Mouse (Mus musculus) ovary, postnatal 14 days (tissue): ENCODE measurements around the gene Abce1.
"Not testable (repeated sequence)": the region's sequence is repeated elsewhere in the genome, so short reads cannot be mapped to it uniquely, and the experiment has no call there.

Experiments
- DNase-seq: peaks from one replicate; pipeline ENCODE4 v3.0.0; 2022; ENCODE audit warnings: low spot score

Abce1 gene

DNA sequence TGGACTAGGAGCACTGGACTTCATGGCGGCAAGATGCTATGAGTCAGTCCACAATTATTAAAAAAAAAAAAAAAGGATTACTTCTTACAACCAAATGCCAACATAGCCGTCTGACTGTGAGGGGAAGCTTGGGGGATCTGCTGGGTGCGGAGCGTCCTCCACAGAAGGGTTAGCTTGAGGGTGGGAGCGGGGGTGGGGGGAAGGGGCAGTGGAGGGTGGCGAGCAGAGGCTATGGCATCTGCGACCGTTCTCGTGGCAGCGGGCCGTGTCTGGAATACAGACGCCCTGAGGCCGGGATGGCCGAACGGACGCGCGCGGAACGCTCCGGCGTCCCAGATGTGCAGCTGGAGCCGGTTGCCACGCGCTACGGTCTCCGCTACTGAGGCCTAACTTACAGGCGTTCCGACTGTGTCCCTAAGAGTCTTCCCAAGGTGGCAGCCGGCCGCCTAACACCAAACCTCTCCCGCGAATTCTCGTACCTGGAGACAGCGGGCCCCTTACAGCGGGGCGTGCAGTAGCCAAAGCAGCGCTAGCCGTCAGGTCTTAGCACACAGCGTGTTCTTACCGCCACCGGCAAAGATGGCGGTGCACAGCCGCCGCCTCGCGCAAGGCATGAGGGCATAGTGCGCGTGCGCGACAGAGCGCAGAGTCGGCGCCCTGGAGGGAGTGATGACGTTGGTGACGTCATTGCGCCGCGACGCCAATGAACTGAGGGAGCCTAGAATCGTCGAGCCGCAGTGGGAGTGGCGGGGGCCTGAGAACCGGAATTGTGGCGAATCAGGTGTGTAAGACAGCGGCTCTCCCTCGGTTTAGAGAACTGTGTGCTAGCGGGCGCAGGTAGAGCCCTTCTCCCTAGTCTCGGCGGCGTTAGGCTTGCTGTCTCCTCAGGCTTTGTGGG, at the start of gene Abce1, which contains the start of gene Anapc10:
Gene Abce1 (minus strand): TSS at position 677 of the 898 bp plus-strand sequence.
Gene Anapc10 (plus strand): TSS at position 757 of the 898 bp plus-strand sequence.
- peak; percentile 98 for DNase-seq

DNA sequence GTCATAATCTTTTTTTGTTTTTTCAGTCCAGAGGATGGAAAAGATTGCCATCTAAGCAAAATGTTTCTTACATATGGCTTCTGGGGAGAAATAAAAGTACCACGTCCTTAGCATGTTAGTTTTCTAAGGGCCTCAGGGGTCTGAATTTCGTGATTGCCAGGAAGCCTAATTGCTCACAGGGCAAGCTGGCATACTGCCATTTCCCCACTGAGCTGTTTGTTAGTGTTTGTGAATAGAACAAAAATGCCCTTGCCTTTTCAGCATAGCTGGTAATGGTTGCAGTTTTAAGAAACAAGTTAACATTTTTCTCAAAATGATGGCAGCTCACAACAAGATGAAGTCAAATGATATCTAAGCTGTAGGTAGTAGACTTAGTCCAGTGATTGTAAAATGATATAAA, 38.8 kb upstream of the Abce1 start:
- DNase-seq, result no peak

DNA sequence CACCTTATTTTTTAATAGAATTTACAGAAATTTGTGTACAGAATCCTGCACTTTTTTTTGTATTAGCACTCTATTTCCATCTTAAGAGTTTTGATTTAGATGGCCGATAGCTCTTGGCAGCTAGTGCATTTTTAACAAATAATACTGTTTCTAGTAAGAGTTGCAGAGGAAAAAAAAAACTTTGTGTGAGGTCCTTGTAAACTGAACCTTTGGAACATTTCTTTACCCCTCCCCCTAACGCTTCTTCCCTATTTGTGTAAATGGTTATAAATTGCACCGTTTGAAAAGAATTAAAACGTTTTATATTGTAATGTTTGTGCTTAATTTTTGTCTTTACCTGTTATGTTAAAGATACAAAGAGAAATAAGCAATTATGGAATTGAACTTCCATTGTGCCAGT, 37.1 kb upstream of the Abce1 start:
- no peak for DNase-seq

DNA sequence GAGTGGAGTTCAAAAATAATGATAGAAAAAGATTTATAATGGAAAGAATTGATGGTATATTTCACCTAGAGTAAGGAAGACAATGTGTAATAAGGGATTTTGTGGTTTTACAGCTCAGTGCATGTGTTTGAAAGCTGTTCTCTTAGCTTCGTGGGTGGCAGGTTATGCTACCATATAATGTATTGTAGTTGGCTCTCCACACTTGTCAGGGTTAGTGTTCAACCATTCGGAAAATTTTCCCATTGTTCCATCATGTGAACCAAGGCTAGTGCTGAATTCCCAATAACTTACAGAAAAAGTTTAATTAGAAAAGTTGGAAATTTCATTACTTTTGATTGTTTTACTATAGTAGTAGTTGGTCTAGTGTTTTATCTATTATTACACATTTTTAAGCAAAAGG, 36.6 kb upstream of the Abce1 start:
- no peak for DNase-seq

DNA sequence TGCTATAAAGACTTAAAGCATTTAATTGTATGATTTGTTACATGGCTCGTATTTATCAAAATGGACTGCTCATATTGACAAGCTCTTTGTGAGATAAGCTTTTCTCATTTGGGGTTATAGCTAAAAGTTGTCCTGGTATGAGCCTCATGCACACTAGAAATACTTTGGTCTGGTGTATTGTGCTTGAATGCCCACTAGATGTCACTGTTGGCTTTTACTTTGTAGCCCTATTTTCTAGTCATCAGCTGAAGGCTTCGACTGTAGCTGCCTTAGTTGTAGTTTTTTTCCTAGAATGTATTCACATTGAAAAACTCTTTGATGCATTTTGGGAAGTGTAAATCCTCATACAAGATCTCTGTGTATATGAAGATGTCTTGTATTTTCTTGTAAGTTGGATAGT, 22.8 kb upstream of the Abce1 start:
- peak; percentile 29 for DNase-seq

DNA sequence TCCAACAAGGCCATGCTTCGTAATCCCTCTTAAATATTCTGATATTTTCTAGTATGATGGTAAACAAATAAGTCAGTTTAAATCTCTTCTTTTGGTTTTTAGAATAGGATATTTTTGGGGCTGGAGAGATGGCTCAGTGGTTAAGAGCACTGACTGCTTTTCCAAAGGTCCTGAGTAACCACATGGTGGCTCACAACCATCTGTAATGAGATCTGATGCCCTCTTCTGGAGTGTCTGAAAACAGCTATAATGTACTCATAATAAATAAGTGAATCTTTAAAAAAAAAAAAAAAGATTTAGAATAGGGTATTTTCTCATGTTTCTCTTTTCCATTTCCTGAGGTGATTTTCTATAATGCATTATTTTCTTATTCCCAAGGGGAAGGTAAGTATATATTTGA, 16.4 kb upstream of the Abce1 start:
- no peak for DNase-seq

DNA sequence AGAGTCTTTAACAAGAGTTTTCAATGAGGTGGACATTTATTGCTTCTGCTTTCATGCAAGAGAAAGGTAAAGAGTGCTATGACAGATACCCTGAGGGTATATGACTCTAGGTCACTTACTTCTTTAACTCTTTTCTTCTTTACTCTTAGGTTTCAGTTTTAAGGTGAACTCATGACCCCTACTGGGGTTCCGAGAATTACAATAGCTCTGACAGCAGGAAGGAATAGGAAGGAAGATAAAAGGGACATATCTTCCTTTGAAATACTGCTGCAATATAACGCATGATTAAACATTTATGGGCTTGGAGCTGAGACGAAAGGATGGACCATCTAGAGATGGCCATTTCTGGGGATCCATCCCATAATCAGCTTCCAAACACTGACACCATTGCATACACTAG, 13.0 kb upstream of the Abce1 start:
- DNase-seq, result no peak

DNA sequence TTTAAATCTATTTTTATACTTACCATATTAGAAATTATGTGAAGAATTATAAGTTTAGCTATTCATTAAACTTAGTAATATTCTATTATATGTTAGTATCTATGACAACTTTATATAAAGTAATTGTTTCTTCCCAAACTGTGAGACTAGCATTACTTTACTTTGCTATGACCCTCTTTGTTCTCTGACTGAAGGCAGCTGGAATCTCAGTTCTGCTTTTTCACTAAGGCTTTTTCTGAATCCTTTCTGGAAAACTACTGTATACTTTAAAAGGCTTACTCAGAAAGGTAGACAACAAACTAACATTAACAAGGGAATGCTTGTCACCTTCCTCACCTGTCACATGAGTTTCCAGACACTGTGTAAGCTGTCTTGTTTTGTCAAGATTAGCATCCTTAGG, 11.8 kb upstream of the Abce1 start:
- no peak for DNase-seq

DNA sequence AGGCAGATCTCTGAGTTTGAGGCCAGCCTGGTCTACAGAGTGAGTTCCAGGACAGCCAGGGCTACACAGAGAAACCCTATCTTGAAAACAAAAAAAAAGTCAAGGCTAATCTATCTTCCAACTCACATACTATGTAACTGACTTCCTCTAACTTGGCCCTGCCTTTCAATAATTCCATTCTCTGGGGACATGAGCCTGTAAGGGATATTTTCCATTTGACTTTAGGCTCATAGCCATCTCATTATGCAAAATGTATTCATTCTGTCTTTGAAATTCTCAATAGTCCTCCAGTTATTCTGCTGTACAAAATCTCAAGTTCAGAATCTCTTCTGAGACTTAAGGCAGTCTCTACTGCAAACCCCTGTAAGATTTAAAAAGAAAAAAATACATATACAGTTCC, 10.0 kb upstream of the Abce1 start:
- no peak for DNase-seq

DNA sequence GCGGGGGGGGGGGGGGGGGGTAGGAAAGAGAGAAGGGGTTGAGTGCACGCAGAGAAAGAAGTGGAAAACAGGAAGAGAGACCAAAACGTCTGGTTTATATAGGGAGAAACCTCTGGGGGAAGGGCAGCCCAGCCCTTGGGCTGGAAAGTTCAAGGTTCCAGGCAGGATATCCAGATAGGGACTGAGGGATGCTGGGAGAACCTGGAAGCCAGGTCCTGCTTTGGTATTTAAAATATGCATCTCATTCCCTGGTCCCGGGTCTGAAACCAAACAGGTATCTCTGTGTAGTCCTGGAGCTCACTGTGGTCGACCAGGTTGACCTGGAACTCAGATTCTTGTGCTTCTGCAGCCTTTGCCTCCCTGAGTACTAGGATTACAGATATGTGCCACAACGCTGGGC, 1.1 kb upstream of the Abce1 start:
- no peak for DNase-seq

DNA sequence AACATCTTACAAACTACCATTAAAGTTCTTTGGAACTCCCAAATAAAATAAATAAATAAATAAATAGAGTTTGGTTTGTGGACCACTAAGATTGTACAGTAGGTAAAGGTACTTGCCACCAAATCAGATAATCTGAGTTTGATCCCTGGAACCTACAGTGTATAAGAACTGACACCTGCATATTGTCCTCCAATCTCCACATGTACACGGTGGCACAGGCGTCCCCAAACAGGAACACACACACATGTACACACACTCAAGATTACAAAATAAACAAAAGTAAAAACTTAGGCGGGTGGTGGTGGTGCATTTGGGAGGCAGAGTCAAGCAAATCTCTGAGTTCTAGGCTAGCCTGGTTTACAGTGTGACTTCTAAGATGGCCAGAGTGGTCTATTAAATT, 4.9 kb downstream of the Abce1 start:
- no peak for DNase-seq

DNA sequence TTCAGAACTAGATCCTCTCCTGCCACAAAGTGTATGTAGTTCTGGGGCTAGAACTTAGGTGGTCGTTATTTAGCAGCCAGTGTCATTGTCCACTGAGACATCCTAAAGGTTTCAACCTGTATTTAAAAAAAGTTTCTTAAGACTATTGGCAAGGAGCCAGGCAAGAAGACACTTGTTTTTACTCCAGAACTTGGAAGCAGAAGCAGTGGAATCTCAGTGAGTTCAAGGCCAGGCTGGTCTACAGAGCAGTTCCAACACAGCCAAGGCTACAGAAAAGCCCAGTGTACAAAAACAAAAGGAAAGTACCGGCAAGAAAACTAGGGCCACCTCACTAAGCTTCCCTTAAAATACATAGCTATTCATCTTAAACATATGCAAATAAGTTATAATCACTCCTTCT, 19.0 kb downstream of the Abce1 start:
- DNase-seq, result no peak

DNA sequence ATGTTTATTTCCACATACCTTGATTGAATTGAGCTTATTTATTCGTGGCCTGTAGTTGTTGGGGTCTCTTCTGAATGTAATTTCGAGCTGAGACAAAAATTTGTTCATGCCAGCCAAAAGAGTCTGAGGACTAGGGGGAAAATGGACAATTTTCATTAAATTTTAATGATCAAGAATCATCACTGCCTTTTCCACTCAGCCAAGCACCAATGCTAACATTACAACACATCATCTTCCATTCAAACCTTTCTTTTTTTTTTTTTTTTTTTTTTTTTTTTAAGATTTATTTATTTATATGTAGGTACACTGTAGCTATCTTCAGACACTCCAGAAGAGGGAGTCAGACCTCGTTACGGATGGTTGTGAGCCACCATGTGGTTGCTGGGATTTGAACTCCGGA, 25.6 kb downstream of the Abce1 start:
- DNase-seq, result not testable (repeated sequence)

DNA sequence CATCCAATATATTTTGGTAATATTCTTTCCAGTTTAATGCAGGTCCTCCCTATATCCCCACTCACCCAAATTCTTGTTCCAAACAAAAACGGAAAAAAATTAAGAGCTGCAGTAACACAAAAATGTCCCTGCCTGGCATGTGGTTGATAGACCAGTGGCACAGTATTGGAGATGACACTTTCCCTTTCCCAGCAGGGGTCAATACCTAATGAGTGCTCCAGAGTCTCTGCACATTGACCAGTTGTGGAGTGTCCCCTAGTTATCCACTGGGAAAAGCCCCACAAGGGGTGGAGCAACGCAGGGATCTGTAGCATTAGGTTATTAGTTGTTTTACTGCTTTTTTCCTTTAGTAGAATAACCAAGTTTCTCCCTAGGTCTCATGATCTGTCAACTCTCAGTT, 30.6 kb downstream of the Abce1 start:
- DNase-seq, result no peak

DNA sequence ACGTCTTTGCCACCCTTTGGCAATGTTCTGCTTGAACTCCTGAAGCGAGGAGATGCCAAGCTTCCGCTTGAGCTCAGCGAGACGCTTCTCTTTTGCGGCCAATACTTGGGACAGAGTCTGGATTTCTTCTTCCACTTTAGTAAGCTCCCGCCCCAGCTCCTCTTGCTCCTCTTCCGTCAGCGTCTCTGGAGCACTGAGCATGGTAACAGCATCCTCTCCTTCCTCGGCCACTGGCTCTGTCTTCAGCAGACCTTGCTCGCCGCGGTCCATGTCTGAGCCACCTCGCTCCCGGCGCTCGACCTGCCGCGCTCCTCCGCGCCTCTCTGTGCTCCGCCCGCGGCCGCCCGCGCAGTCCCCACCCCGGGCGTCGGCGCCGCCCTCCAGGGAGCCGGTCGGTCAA, 31.0 kb downstream of the Abce1 start:
- no peak for DNase-seq

DNA sequence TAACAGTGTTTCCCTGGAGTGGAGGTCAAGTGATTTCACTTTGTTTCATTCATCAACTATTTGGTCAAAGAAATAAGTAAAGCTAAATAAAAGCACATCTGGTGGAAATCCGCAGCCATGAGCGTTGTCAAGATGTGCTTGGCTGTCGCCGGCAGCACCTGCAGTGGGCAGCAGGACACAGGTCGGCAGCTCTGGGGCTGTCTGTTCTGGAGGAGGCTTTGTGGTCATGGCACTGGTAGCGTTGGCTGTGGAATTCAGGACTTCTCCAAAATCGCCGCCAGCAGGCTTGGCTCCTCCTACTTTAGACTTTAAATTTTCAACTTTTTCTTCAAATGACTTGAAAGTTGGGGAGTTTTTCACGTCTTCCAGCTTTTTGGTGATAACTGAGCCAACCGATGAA, 31.5 kb downstream of the Abce1 start:
- not testable (repeated sequence) for DNase-seq

DNA sequence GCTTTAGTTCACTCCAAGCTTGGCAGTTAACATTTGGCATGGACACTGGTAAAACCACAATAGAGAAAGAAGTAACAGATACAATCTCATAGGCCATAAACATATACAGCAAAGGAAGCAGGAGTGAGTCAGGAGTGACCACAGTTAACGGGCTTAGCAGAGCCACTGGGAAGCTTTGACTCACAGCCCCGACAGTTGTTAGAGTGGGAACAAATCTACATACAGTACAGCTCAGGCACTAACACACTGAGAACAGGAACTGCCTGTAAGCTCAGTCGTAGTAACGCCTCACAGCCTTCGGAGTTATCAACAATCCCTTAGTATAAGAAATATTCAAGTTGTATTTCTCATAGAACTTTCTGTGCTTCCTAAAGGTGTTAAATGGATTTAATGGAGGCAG, 32.5 kb downstream of the Abce1 start:
- no peak for DNase-seq

DNA sequence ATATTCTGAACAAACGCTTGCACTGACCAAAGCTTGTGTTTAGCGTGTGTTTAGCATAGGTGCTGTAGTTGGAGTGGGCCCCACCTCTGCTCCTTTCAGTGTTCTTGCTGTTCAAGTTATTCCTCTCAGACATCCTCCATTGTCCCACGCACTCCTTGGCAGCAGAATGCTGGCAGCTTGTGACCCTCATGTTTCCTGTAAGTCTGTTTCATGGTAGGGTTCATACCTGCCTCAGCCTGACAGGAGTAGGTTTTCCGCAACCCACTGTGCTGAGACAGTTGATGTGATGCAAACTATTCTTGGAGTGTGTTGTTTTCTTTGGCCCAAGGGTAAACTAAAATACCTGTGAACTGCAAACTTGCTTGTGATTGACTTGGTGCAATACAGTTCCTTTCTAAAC, 35.1 kb downstream of the Abce1 start:
- no peak for DNase-seq

DNA sequence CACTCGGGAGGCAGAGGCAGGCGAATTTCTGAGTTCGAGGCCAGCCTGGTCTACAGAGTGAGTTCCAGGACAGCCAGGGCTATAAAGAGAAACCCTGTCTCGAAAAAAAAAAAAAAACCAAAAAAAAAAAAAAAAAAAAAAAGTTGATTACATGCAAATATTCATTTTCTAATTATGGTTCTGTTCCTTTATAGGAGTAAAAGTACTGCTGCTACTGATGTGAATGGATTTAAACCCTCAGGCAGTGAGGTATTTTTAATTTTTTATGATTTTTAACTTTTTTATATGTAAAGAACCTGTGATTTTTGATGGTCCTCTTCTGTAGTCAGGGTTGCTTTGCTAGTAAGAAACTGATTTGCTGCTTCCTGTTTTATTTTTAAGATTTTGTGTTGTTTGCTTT, 52.8 kb downstream of the Abce1 start:
- not testable (repeated sequence) for DNase-seq

DNA sequence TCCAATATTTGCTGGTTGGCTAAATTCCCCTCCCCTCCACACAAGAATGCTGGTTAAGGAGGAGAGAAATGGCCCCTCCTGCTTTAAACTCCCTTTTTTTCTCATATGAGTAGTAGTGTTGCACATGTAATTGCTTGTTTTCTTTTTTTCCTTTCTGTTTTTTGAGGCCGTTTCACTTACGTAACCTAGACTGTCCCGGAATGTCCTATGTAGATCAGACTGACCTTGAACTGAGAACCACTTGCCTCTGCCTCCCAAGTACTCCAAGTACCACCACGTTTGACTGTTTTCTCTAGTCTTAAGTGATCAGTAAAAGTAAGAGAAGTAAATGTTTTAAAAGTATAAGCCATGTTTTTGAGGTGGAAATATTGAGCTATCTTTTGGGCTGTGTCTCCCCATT, 57.8 kb downstream of the Abce1 start:
- no peak for DNase-seq

DNA sequence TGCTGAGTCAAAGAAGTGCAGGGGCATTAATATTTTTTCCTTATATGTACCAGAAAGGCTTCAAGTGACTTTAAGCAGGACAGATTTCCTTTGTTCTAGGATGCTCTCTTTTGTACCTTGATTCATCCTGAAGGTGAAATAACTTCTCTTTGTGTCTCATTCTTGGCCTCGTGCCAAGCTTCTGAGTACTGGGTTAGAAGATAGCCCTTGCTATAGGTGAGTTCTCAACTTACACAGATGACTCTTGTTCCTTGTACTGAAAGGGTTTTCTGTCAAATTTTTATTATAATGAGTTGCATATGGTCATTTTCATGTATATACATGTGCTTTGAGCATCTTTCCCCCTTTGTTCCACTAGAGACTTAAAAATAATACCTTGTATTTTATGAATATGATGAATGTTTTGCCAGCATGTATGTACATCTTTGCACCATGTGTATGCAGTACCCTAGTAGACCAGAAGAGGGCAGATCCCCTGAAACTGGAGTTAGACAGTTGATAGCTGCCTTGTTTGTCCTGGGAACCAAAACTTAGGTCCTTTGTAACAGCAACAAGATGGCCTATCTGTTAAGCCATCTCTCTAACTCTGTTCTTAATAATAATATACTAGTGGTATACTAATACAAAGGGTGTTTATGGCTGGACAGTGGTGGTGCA, 61.3 kb downstream of the Abce1 start:
- no peak for DNase-seq

DNA sequence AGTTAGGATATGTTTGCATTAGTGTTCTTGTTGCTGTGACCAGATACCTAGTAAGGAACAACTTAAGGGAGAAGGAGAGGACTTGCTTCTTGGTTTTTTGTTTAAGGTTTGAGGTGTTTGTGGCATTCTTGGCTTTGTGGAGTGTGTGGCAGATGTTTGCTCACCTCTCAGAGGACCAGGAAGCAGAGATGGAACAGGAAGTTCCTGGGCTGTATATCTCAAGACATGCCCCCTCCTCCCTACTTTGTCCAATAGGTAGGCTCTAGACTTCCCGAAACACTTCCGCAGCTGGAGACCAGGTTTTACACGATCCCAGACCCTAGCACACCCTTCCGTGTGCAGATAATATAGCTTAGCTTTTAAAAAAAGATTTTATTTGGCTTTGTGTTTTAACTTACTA, 62.0 kb downstream of the Abce1 start:
- no peak for DNase-seq

DNA sequence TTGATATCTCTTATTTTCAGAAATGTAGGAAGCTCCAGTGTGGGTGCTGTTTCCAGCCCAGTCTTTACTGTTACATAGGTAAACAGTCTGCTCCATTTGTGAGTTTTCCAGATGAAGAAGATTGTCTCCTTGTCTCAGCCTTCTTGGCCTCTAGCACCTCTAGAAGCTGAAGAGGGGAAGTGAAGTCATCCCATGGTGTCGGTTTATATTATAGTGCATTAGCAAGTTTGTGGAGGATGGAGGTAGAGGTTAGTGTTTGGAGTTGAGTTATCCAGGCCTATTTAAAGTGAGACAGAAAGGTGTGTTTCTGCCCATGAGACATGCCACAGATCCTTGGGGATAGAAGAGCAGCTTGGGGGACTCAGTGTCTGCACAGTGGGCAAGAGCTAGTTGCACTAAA, 70.4 kb downstream of the Abce1 start:
- no peak for DNase-seq
